Mouse (Mus musculus): ENCODE measurements around the gene Aff1. TPM values are rescaled to one million over a fixed set of nuclear protein-coding genes. Genes with fewer than 3 reads are reported as not detected.

The Aff1 gene
- total and polyA plus RNA-seq, 2 experiments from 2014 or later: 2.6 to 4.0 TPM

DNA sequence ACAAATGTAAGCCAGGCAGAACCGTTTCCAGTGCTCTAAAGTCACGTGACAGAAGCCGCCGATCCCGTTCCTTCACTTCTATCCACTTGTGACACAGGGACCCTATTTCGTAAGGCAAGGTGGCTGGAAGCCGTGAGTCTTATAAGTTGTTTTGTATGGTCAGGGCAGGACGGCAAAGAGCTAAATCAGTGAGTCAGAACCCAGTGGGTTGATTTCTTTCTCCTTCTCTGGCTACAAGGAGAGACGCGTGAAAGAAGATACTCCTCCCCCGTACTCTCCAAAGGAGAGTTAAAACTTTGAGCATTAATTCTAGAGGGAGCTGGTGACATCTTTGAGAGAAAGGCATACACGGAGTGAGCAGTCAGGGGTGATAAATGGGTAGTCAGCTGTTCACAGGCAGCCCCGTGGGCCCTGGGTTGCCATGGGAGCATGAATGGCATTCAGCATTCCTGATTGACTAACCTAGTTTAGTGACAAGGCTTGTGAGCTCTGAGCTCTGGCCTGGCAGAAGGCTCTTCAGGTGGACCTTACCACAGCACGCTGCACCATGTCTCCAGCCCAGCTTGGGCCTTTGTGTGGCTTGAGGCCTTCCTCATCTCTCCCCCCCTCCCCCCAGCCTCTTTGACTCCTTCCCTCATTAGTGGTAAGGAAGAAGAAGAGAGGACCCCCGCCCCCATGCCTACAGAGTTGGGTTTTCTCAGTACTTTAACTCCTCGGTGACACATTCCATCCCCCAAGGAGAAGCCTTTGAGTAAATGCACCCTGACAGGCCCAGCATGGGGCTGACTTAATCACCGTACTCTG, 86.3 kb downstream of the Aff1 start:
- TF ChIP-seq CTCF (IDR thresholded peaks at IDR 0.05; ENCODE audit: low read depth): no peak
- ATAC-seq (peak; percentile 86), DNase-seq (ENCODE audit: low spot score) (peak; percentile 81)
- Histone ChIP-seq H3K4me2 (ENCODE audit: low read depth, low read length) (peak overlapping the region; percentile 57), H3K4me3 (ENCODE audit: low read length) (peak overlapping the region; percentile 22), H3K36me3 (ENCODE audit: insufficient read depth, low read length) (no peaks in the 10 kb centered on the region), H3K27me3 (ENCODE audit: insufficient read depth, low read length) (no peaks in the 10 kb centered on the region), H3K9ac (replicated peaks; ENCODE audit: low read length) (no peak overlapping the region), H3K4me1 (ENCODE audit: insufficient read depth, low read length) (peaks cover 16% of the 10 kb centered on the region), H3K27ac (peak overlapping the region; percentile 67; the same call in 1 of the 2 replicates), H3K9me3 (ENCODE audit: low read length) (no peaks in the 10 kb centered on the region)
- WGBS: 3% methylated on average over 17 of the region's 17 CpGs

DNA sequence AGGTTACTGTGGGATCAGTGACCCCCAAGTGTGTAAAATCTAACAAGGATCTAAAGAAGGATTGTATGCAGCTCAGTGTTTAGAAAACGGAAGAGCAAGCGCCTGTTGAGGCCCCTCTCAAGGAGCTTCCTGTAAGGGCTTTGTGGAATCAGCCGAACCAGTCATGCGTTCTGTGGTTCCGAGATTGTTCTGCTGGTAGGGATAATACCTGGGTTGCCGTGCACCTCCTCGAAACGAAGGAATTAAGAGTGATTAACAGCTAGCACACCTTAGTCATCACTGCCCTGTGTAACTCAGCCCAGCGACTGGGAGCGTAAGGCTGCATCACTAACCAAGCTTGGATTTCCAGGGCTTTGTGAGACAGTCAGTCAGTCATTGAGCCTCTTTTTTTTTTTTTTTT, 87.7 kb downstream of the Aff1 start:
- Histone ChIP-seq H3K27me3 (ENCODE audit: insufficient read depth, low read length) (no peaks in the 10 kb centered on the region), H3K36me3 (ENCODE audit: insufficient read depth, low read length) (no peaks in the 10 kb centered on the region), H3K4me3 (ENCODE audit: low read length) (no peak overlapping the region), H3K9ac (replicated peaks; ENCODE audit: low read length) (no peak overlapping the region), H3K4me1 (ENCODE audit: insufficient read depth, low read length) (peaks cover 14% of the 10 kb centered on the region), H3K27ac (no peak overlapping the region), H3K4me2 (ENCODE audit: low read depth, low read length) (no peak overlapping the region), H3K9me3 (ENCODE audit: low read length) (no peaks in the 10 kb centered on the region)
- ATAC-seq (no peak), DNase-seq (ENCODE audit: low spot score) (no peak)
- WGBS: 40% methylated on average over 10 of the region's 10 CpGs
- no peak for TF ChIP-seq CTCF (IDR thresholded peaks at IDR 0.05; ENCODE audit: low read depth)

DNA sequence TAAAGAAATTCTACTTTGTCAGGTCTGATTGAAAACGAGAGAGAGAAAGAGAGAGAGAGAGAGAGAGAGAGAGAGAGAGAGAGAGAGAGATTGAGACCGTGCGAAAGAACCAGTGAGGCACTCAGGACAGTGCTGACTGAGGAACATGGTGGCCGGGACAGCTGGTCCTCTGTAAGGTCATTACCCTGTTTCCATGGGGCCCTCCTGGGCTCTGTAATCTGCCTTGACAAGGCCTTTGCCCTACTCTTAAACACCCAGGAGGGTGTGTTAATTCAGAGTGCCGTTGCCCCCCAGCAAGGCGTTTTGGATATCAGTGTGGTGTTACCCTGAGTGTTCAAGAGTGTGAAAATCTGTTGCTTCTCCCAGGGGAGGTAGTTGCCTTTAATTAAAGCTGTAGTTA, 88.1 kb downstream of the Aff1 start:
- Histone ChIP-seq H3K36me3 (ENCODE audit: insufficient read depth, low read length) (no peaks in the 10 kb centered on the region), H3K9me3 (ENCODE audit: low read length) (no peaks in the 10 kb centered on the region), H3K4me3 (ENCODE audit: low read length) (no peak overlapping the region), H3K4me1 (ENCODE audit: insufficient read depth, low read length) (peaks cover 9% of the 10 kb centered on the region), H3K4me2 (ENCODE audit: low read depth, low read length) (no peak overlapping the region), H3K27ac (no peak overlapping the region), H3K27me3 (ENCODE audit: insufficient read depth, low read length) (no peaks in the 10 kb centered on the region), H3K9ac (replicated peaks; ENCODE audit: low read length) (no peak overlapping the region)
- DNase-seq (ENCODE audit: low spot score) (no peak), ATAC-seq (no peak)
- no peak for TF ChIP-seq CTCF (IDR thresholded peaks at IDR 0.05; ENCODE audit: low read depth)
- 34% methylated on average over 6 of the region's 6 CpGs for WGBS

DNA sequence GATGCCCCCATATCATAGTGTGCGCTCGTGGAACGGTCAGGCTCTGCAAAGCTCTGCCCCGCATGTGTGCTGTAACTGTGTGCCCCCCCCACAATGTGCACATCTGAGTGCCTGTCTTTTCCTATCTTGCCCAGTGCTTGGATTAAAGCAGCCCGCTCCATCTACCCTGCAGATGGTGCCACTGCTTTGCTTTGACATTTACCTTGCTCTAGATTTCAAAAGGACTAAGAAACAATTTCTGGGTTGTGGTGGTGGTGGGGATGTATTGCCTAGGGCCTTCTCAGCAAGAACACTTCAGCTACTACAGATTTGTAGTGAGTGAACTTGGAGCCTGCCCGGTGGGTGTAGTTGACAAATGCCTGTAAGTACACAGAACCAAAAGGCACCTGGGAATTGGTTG, 88.7 kb downstream of the Aff1 start:
- DNase-seq (ENCODE audit: low spot score) (no peak), ATAC-seq (no peak)
- no peak overlapping the region for H3K27ac ChIP-seq
- no peaks in the 10 kb centered on the region for H3K27me3 ChIP-seq (ENCODE audit: insufficient read depth, low read length)
- H3K36me3 ChIP-seq (ENCODE audit: insufficient read depth, low read length): no peaks in the 10 kb centered on the region
- peak; percentile 35; the same call in 1 of the 2 replicates for TF ChIP-seq CTCF (IDR thresholded peaks at IDR 0.05; ENCODE audit: low read depth)
- peaks cover 9% of the 10 kb centered on the region for H3K4me1 ChIP-seq (ENCODE audit: insufficient read depth, low read length)
- H3K4me3 ChIP-seq (ENCODE audit: low read length): no peak overlapping the region
- no peak overlapping the region for H3K4me2 ChIP-seq (ENCODE audit: low read depth, low read length)
- H3K9ac ChIP-seq (replicated peaks; ENCODE audit: low read length): no peak overlapping the region
- WGBS: 72% methylated on average over 6 of the region's 6 CpGs
- no peaks in the 10 kb centered on the region for H3K9me3 ChIP-seq (ENCODE audit: low read length)

DNA sequence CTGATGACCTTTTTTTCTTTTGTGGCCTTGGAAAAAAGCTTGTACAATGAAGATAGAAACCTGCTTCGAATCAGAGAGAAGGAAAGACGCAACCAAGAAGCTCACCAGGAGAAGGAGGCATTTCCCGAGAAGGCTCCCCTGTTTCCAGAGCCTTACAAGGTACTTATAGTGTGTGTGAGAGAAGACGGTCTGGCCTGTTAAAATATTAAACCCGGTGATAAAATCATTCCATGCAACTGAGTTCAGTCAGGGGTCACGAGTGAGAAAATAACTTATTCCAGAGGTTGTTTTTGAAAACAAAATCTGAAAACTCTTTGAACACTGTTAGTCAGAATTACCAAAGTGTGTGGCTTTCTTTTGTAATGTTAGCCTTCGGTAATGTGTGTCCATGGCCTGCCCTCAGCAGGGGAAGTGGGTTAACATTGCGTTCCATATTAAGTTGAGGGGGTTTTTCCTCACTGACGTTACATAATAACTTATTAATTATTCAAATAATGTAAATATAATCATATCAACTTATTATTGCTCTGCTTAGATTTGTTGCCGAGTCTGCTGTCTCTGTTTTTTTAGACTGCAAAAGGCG, 91.0 kb downstream of the Aff1 start:
- H3K4me2 ChIP-seq (ENCODE audit: low read depth, low read length): no peak overlapping the region
- TF ChIP-seq CTCF (IDR thresholded peaks at IDR 0.05; ENCODE audit: low read depth): no peak
- H3K9ac ChIP-seq (replicated peaks; ENCODE audit: low read length): no peak overlapping the region
- no peak overlapping the region for H3K27ac ChIP-seq
- H3K4me3 ChIP-seq (ENCODE audit: low read length): no peak overlapping the region
- H3K27me3 ChIP-seq (ENCODE audit: insufficient read depth, low read length): no peaks in the 10 kb centered on the region
- H3K36me3 ChIP-seq (ENCODE audit: insufficient read depth, low read length): no peaks in the 10 kb centered on the region; the same call in 1 of the 2 replicates
- ATAC-seq (no peak), DNase-seq (ENCODE audit: low spot score) (no peak)
- no peaks in the 10 kb centered on the region for H3K9me3 ChIP-seq (ENCODE audit: low read length)
- 85% methylated on average over 11 of the region's 11 CpGs for WGBS
- H3K4me1 ChIP-seq (ENCODE audit: insufficient read depth, low read length): peaks cover 9% of the 10 kb centered on the region

DNA sequence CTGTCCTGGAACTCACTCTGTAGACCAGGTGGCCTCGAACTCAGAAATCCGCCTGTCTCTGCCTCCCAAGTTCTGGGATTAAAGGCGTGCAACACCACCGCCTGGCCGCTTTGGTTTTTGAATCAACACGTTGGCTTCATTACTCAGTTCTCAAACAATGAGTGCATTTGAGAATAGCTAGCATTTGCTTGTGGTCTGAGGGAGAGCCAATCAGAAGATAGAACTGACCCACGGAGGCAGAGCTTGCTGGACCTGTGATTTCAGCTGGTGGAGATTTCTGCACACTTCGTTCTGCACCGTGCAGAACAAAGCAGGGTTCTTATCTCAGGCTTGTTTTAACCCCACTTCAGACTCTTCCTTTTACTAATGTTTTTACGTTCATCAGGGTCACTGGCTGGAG, 93.9 kb downstream of the Aff1 start:
- Histone ChIP-seq H3K27me3 (ENCODE audit: insufficient read depth, low read length) (no peaks in the 10 kb centered on the region), H3K4me1 (ENCODE audit: insufficient read depth, low read length) (peaks cover 10% of the 10 kb centered on the region), H3K9ac (replicated peaks; ENCODE audit: low read length) (no peak overlapping the region), H3K9me3 (ENCODE audit: low read length) (no peaks in the 10 kb centered on the region), H3K4me2 (ENCODE audit: low read depth, low read length) (no peak overlapping the region), H3K36me3 (ENCODE audit: insufficient read depth, low read length) (no peaks in the 10 kb centered on the region; the same call in 1 of the 2 replicates), H3K27ac (no peak overlapping the region), H3K4me3 (ENCODE audit: low read length) (no peak overlapping the region)
- no peak for DNase-seq (ENCODE audit: low spot score)
- no peak for ATAC-seq
- no peak for TF ChIP-seq CTCF (IDR thresholded peaks at IDR 0.05; ENCODE audit: low read depth)
- 86% methylated on average over 10 of the region's 10 CpGs for WGBS

DNA sequence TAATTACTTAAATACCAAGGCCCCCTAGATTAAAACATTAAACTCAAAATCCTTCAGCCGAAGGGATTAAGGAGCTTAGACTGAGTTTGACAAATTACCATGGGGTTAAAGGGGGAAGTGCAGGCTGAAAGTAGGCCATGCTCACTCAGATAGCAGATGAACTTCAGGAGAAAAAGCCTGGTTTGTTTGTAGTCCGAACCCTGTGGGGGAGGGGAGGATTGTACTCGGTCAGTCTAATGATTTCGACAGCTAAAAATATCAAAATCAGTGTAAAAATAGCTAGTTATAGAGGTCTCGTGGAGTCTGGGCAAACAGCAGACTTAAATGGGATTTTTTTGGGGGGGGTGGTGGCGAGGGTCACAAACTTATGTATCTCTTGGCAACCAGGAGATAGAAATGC, 96.3 kb downstream of the Aff1 start:
- no peaks in the 10 kb centered on the region for H3K27me3 ChIP-seq (ENCODE audit: insufficient read depth, low read length)
- DNase-seq (ENCODE audit: low spot score) (no peak), ATAC-seq (no peak)
- H3K27ac ChIP-seq: peak overlapping the region; percentile 76; the same call in 1 of the 2 replicates
- TF ChIP-seq CTCF (IDR thresholded peaks at IDR 0.05; ENCODE audit: low read depth): no peak
- no peak overlapping the region for H3K4me2 ChIP-seq (ENCODE audit: low read depth, low read length)
- WGBS: 36% methylated on average over 6 of the region's 6 CpGs
- no peaks in the 10 kb centered on the region for H3K9me3 ChIP-seq (ENCODE audit: low read length)
- no peaks in the 10 kb centered on the region; the same call in 1 of the 2 replicates for H3K36me3 ChIP-seq (ENCODE audit: insufficient read depth, low read length)
- H3K4me1 ChIP-seq (ENCODE audit: insufficient read depth, low read length): peaks cover 12% of the 10 kb centered on the region
- no peak overlapping the region for H3K9ac ChIP-seq (replicated peaks; ENCODE audit: low read length)
- H3K4me3 ChIP-seq (ENCODE audit: low read length): no peak overlapping the region
